Mouse (Mus musculus) kidney, postnatal 0 days (tissue): Measurements from ENCODE around the gene Gm10309. TPM values are rescaled to one million over a fixed set of nuclear protein-coding genes. Genes with fewer than 3 reads are reported as not detected.

ENCODE experiments used
- ATAC-seq: fragments of 200-750 bp; cut with Nextera tagmentation; replicated peaks from 2 replicates; pipeline ENCODE4 v1.8.0; 2017; ENCODE audit warnings: low read depth, moderate number of reproducible peaks, moderate TSS enrichment, moderate library complexity; ENCODE audit not compliant: low FRiP score
- DNase-seq: peaks from one replicate; pipeline ENCODE4 v3.0.0-alpha.2; 2016; ENCODE audit warnings: low spot score
- H3K27ac ChIP-seq: fragments of 300-500 bp; sonication (generic); 2 replicates; pipeline ENCODE4 v1.5.1; 2014; ENCODE audit warnings: mild to moderate bottlenecking
- H3K27me3 ChIP-seq: fragments of 300-500 bp; sonication (generic); 2 replicates; pipeline ENCODE4 v1.6.1; 2014; ENCODE audit warnings: low read length, mixed read lengths; ENCODE audit not compliant: insufficient read depth
- H3K36me3 ChIP-seq: fragments of 300-500 bp; sonication (generic); 2 replicates; pipeline ENCODE4 v1.6.1; 2014; ENCODE audit warnings: low read length, mixed read lengths; ENCODE audit not compliant: insufficient read depth
- H3K4me1 ChIP-seq: fragments of 300-500 bp; sonication (generic); replicated peaks from 2 replicates; pipeline ENCODE4 v1.6.1; 2014; ENCODE audit warnings: antibody characterized with exemption, low read length, mixed read lengths; ENCODE audit not compliant: insufficient read depth
- H3K4me2 ChIP-seq: fragments of 300-500 bp; sonication (generic); 2 replicates; pipeline ENCODE4 v1.6.1; 2014; ENCODE audit warnings: mild to moderate bottlenecking, low read length, moderate library complexity, mixed read lengths
- H3K4me3 ChIP-seq: fragments of 300-500 bp; sonication (generic); replicated peaks from 2 replicates; pipeline ENCODE4 v1.5.1; 2014; ENCODE audit warnings: low read depth, low read length
- H3K9ac ChIP-seq: fragments of 300-500 bp; sonication (generic); 2 replicates; pipeline ENCODE4 v1.6.1; 2014; ENCODE audit warnings: low read depth, low read length
- H3K9me3 ChIP-seq: fragments of 300-500 bp; sonication (generic); replicated peaks from 2 replicates; pipeline ENCODE4 v1.6.1; 2016; ENCODE audit warnings: low read length, inconsistent platforms, mixed read lengths
- CTCF ChIP-seq: IDR thresholded peaks from 2 replicates; pipeline ENCODE4 v1.5.1; 2016; ENCODE audit warnings: antibody characterized with exemption, low read depth, mild to moderate bottlenecking, moderate library complexity
- WGBS: fragments of 180-500 bp; shearing (Covaris S2); extraction: QIAGEN DNeasy Blood & Tissue Kit; methylation state at CpG from one replicate; pipeline ENCODE4 v1.1.7; 2014; 5-methylcytosine and 5-hydroxymethylcytosine counted together
- polyA plus RNA-seq: library from polyadenylated mRNA; unstranded; fragments of >200 nt; fragmentation: Nextera tagmentation; extraction: Ambion mirVana; gene quantifications from 2 replicates; pipeline ENCODE4 v1.2.1, GENCODE M21; 2015

Gm10309 gene
- polyA plus RNA-seq, 1 experiment from 2014 or later = 0.18 TPM

GRCm38 (mm10) chr17:86507342-86508211 lies 2.5 kb upstream of the Gm10309 start:
- Histone ChIP-seq H3K4me2 (no peak overlapping the region), H3K9me3 (no peaks in the 10 kb centered on the region), H3K9ac (no peak overlapping the region), H3K4me3 (no peak overlapping the region), H3K27ac (peak overlapping the region; percentile 70), H3K36me3 (no peaks in the 10 kb centered on the region), H3K27me3 (no peaks in the 10 kb centered on the region), H3K4me1 (peaks cover 8% of the 10 kb centered on the region; the same call in 1 of the 2 replicates)
- ATAC-seq = no peak
- peak; percentile 59 for DNase-seq
- TF ChIP-seq CTCF = no peak
- WGBS = 67% methylated on average over 19 of the region's 19 CpGs

DNA sequence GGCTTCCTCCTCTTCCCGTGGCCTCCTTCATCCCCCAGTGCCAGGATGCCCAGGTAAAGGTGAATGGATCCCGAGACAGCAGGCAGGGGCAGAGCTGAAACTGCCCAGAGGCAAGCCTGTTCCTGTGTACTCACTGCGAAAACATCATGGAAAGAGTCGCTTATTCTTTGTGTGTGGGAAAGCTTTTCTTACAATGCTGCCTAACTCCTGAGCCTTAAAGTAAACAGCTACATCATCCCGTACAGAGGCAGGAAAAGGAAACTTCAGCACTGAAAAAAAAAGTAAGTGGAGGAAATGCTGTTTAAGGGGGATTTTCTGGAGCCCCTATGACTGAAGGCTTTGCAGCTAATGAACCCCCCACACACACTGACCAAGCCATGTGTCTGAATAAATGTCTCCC lies 1.8 kb upstream of the Gm10309 start:
- Histone ChIP-seq H3K4me3 (no peak overlapping the region), H3K36me3 (no peaks in the 10 kb centered on the region), H3K27ac (peak overlapping the region; percentile 70), H3K9ac (no peak overlapping the region), H3K27me3 (no peaks in the 10 kb centered on the region), H3K9me3 (no peaks in the 10 kb centered on the region), H3K4me2 (no peak overlapping the region), H3K4me1 (peaks cover 8% of the 10 kb centered on the region; the same call in 1 of the 2 replicates)
- TF ChIP-seq CTCF = no peak
- 54% methylated on average over 5 of the region's 5 CpGs for WGBS
- DNase-seq = no peak
- no peak for ATAC-seq

DNA sequence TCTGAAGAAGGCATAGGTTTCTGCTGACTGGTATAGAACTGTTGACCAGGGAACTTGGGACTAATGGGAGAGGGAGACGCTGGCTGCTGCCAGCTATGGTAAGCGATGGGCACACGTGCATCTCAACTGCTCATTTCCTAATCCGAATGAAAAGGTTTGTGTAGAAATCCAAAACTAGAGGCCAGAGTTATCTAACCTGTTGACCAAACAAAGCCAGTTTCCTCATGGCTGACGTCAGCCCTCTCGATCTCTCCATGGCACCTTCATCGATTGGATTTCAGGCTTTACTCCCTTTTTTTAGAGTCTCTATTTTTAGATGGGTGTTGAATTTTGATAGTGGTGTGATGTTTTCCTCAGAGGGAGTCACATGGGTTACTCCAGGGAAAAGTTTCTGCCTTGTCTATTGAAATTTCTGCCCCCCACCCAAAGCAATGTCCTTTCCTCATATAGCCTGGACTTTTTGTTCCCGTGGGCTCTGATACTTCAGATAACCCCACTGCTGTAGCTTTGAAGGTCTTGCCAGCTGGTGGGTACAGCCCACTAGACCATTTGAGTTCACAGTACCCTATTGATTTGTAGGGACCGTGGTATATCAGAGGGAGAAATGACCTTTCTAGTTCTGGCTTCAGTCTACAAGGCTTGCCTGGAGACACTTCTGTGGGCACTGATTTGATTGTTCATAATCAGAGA lies 1.7 kb downstream of the Gm10309 start:
- no peak overlapping the region for H3K9ac ChIP-seq
- H3K27ac ChIP-seq = no peak overlapping the region
- DNase-seq (no peak), ATAC-seq (no peak)
- H3K4me3 ChIP-seq = no peak overlapping the region
- H3K27me3 ChIP-seq = no peaks in the 10 kb centered on the region
- peaks cover 5% of the 10 kb centered on the region; the same call in 1 of the 2 replicates for H3K4me1 ChIP-seq
- no peaks in the 10 kb centered on the region for H3K36me3 ChIP-seq
- WGBS = 93% methylated on average over 9 of the region's 9 CpGs
- no peak overlapping the region for H3K4me2 ChIP-seq
- H3K9me3 ChIP-seq = no peaks in the 10 kb centered on the region
- no peak for TF ChIP-seq CTCF

DNA sequence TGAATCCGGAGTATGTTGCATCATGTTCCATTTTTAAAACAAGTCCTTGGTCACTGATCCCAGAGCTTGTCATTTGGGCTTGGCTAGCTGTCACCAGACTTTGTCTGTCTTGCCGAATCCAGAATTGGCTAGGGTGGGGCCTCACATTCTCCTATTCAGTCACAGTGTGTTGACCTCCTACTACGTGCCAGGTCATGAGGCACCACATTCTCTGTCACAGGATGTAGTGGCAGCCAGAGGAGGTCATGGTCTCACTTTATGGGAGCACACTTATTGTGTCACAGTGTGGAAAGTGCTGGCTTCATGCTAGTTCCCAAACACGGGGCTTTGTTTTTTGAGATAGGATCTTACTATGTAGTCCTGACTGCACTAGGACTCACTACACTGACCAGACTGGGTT lies 3.6 kb downstream of the Gm10309 start:
- no peak overlapping the region for H3K4me2 ChIP-seq
- H3K9ac ChIP-seq = no peak overlapping the region
- H3K9me3 ChIP-seq = no peaks in the 10 kb centered on the region
- no peak for TF ChIP-seq CTCF
- H3K27ac ChIP-seq = no peak overlapping the region
- no peak for ATAC-seq
- no peak overlapping the region for H3K4me3 ChIP-seq
- H3K36me3 ChIP-seq = no peaks in the 10 kb centered on the region
- no peaks in the 10 kb centered on the region for H3K27me3 ChIP-seq
- DNase-seq = no peak
- WGBS = 88% methylated on average over 4 of the region's 4 CpGs
- peaks cover 5% of the 10 kb centered on the region; the same call in 1 of the 2 replicates for H3K4me1 ChIP-seq

DNA sequence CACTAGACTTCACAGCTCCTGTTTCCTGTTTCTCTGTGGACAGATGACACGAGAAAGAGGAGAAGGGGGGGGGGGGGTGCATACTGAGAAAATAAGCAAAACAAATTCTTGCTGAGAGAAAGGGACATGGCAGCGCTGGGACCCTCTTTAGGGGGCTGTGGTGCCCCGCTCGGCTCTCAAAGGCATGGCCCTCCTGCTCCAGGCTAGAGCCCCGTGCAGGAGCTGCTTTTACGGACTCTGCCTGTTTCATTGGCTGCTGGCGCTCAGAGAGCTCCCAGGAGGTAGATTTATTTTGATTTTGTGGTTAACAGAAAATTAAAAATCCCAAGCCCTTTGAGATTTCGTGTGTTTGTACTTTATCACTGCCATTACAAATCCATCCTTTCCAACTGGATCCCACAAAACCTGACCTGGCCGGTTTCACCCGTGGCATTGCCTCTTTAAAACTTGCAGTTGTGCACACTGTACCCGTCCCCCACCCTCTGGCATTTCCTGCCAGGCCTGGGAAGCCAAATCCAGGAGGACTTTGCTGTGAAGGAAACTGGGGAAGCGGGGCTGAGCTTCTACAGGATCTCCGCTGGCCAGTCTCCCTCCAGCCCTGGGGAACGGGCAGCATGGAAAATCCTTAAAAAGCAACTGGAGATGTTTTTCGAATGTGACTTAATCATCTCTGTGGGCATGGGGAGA lies 5.5 kb downstream of the Gm10309 start:
- 0 out of 2 replicates have a peak, but pooled peaks have one; percentile 40 for ATAC-seq
- DNase-seq = peak; percentile 68
- WGBS = 33% methylated on average over 15 of the region's 15 CpGs

GRCm38 (mm10) chr17:86497302-86497701 lies 7.7 kb downstream of the Gm10309 start:
- H3K36me3 ChIP-seq = 0 out of 2 replicates have a peak, but pooled peaks cover 3% of the 10 kb centered on the region
- no peak for ATAC-seq
- H3K9me3 ChIP-seq = no peaks in the 10 kb centered on the region
- WGBS = 90% methylated on average over 4 of the region's 4 CpGs
- H3K27me3 ChIP-seq = no peaks in the 10 kb centered on the region
- no peak overlapping the region for H3K4me2 ChIP-seq
- no peak overlapping the region for H3K4me3 ChIP-seq
- no peak for TF ChIP-seq CTCF
- H3K9ac ChIP-seq = no peak overlapping the region
- no peak for DNase-seq
- peaks cover 5% of the 10 kb centered on the region; the same call in 1 of the 2 replicates for H3K4me1 ChIP-seq
- H3K27ac ChIP-seq = no peak overlapping the region

More for the DNA sequence above, 5.5 kb downstream of the Gm10309 start:
- no peak overlapping the region for H3K4me2 ChIP-seq
- no peak overlapping the region for H3K9ac ChIP-seq
- H3K4me3 ChIP-seq = no peak overlapping the region
- peaks cover 5% of the 10 kb centered on the region; the same call in 1 of the 2 replicates for H3K4me1 ChIP-seq
- peak overlapping the region; percentile 74 for H3K27ac ChIP-seq
- H3K36me3 ChIP-seq = 0 out of 2 replicates have a peak, but pooled peaks cover 3% of the 10 kb centered on the region
- H3K27me3 ChIP-seq = no peaks in the 10 kb centered on the region
- no peak for TF ChIP-seq CTCF
- H3K9me3 ChIP-seq = no peaks in the 10 kb centered on the region
